Mouse (Mus musculus) embryonic fibroblast, embryonic 13.5 days (primary cell): Measurements from ENCODE around the gene Hist1h4f.
"Not testable (repeated sequence)": the region's sequence is repeated elsewhere in the genome, so short reads cannot be mapped to it uniquely, and the experiment has no call there.

Experiments used
- CTCF ChIP-seq: IDR thresholded peaks from 2 replicates; pipeline ENCODE4 v1.5.1; 2011; ENCODE audit warnings: mild to moderate bottlenecking, control low read depth, low read length, moderate library complexity, borderline replicate concordance; ENCODE audit not compliant: insufficient read depth
- POLR2A ChIP-seq: IDR thresholded peaks from 2 replicates; pipeline ENCODE4 v1.6.1; 2011; ENCODE audit warnings: low read depth, mild to moderate bottlenecking, control low read depth, low read length, moderate library complexity

- not testable (repeated sequence) for TF ChIP-seq CTCF, POLR2A
These were observed 6.7 kb downstream of the Hist1h4f start for GRCm38 (mm10) chr13:23544787-23545120.
